Mouse (Mus musculus) CH12.LX (cell line): ENCODE results near the gene Kcng4.

ENCODE experiments used
- CTCF ChIP-seq, 2 experiments: IDR thresholded peaks in 1 of 2; conservative IDR thresholded peaks in 1 of 2; 2 replicates each; pipeline ENCODE4 v1.5.1; 2011 to 2012; ENCODE audit warnings: low read depth in 2 of 2, low read length in 2 of 2, improper control_type of control experiment in 1 of 2, inconsistent platforms in 1 of 2, mild to moderate bottlenecking in 1 of 2, moderate library complexity in 1 of 2
- ELF1 ChIP-seq: IDR thresholded peaks from 2 replicates; pipeline ENCODE4 v1.6.1; 2014; ENCODE audit warnings: low read depth, mild to moderate bottlenecking, inconsistent platforms, low read length, improper control_type of control experiment
- EP300 ChIP-seq: IDR thresholded peaks from 2 replicates; pipeline ENCODE4 v1.6.1; 2011; ENCODE audit warnings: low read length, improper control_type of control experiment
- MAFK ChIP-seq: IDR thresholded peaks from 2 replicates; pipeline ENCODE4 v1.6.1; 2011; ENCODE audit warnings: low read length, improper control_type of control experiment; ENCODE audit not compliant: insufficient replicate concordance
- NRF1 ChIP-seq: IDR thresholded peaks from 2 replicates; pipeline ENCODE4 v1.6.1; 2014; ENCODE audit warnings: low read depth, mild to moderate bottlenecking, inconsistent platforms, low read length, improper control_type of control experiment, moderate library complexity
- POLR2AphosphoS2 ChIP-seq: IDR thresholded peaks from 2 replicates; pipeline ENCODE4 v1.6.1; 2011; ENCODE audit warnings: low read depth, low read length, improper control_type of control experiment
- SIN3A ChIP-seq: IDR thresholded peaks from 2 replicates; pipeline ENCODE4 v1.6.1; 2012; ENCODE audit warnings: low read length, improper control_type of control experiment, inconsistent platforms
- USF1 ChIP-seq: IDR thresholded peaks from 2 replicates; pipeline ENCODE4 v1.6.1; 2014; ENCODE audit warnings: low read depth, mild to moderate bottlenecking, inconsistent platforms, low read length, improper control_type of control experiment
- USF2 ChIP-seq: conservative IDR thresholded peaks from 2 replicates; pipeline ENCODE4 v1.6.1; 2011; ENCODE audit warnings: low read depth, low read length, improper control_type of control experiment
- ZC3H11A ChIP-seq: IDR thresholded peaks from 2 replicates; pipeline ENCODE4 v1.6.1; 2012; ENCODE audit warnings: low read depth, mild to moderate bottlenecking, inconsistent platforms, low read length, improper control_type of control experiment

DNA sequence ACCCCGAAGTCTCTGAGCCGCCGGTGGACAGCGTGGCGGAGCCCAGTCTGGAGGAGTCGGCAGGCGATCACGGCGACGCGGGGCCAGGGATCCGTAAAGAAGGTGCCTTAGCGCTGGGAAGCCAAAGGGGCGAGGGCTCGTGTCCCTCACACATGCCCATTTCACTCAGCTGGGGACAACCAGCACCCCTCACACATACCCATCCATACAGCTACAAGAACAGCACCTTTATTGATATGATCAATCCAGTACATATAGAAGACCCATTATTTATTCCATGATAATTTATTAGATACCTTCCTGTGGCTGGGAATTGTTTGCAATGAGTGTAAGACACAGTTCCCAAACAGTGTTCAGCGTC, 60.1 kb downstream of the Kcng4 start:
- TF ChIP-seq USF2 (no peak), EP300 (no peak), MAFK (no peak), ELF1 (no peak), POLR2AphosphoS2 (no peak), NRF1 (no peak), CTCF (conservative IDR thresholded peaks at IDR 0.05 in 1 of 2, IDR thresholded peaks at IDR 0.05 in 1 of 2; ENCODE audit: low read depth in 2 of 2, low read length in 2 of 2) (no peak), ZC3H11A (no peak), USF1 (no peak), SIN3A (no peak)
